Mouse (Mus musculus) E14TG2a.4 (cell line): ENCODE results near the gene Crtc2.
A peak's percentile ranks its signal among the peaks of the same experiment; 100 is the strongest.
"Not testable (repeated sequence)": the region's sequence is repeated elsewhere in the genome, so short reads cannot be mapped to it uniquely, and the experiment has no call there.

ENCODE experiments used
- H3K27me3 ChIP-seq: 2 replicates; pipeline ENCODE4 v1.6.1; 2014; ENCODE audit warnings: low read length, control low read depth; ENCODE audit not compliant: insufficient read depth
- H3K36me3 ChIP-seq: 2 replicates; pipeline ENCODE4 v1.6.1; 2014; ENCODE audit warnings: low read length, control low read depth; ENCODE audit not compliant: insufficient read depth
- H3K4me1 ChIP-seq: replicated peaks from 2 replicates; pipeline ENCODE4 v1.6.1; 2014; ENCODE audit warnings: low read depth, low read length, control low read depth
- H3K4me3 ChIP-seq: replicated peaks from 2 replicates; pipeline ENCODE4 v1.5.1; 2014; ENCODE audit warnings: mild to moderate bottlenecking, low read length
- H3K9me3 ChIP-seq: 2 replicates; pipeline ENCODE4 v1.6.1; 2014; ENCODE audit warnings: low read length, control low read depth
- CTCF ChIP-seq: conservative IDR thresholded peaks from 2 replicates; pipeline ENCODE4 v1.5.1; 2014; ENCODE audit warnings: low read length
- NANOG ChIP-seq: IDR thresholded peaks from 2 replicates; pipeline ENCODE4 v1.6.1; 2014; ENCODE audit warnings: borderline replicate concordance, low read length, mixed read lengths
- POU5F1 ChIP-seq: IDR thresholded peaks from 2 replicates; pipeline ENCODE4 v1.6.1; 2014; ENCODE audit warnings: low read length, borderline replicate concordance

Gene Crtc2

DNA sequence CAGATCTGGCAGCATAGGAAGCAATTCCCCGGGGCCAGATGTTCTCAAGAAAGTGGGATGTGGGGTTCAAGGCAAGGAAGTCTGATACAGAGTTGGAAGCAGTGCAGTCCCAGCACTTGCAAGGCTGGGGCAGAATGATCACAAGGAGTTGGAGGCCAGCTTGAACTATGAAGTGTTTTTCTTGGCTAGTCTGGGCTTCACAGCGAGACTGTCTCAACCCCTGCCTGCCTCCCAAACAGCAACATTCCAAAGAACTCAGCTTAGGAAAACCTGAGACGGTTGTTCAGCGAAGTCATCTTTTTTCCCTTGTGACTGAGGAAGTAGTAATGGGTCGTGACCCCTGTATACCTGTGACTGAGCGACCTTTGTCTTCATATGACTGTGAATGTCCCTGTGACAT is 3.2 kb upstream of the Crtc2 start:
- TF ChIP-seq CTCF (no peak), NANOG (no peak), POU5F1 (no peak)
- Histone ChIP-seq H3K9me3 (no peaks in the 10 kb centered on the region), H3K4me1 (peaks cover 43% of the 10 kb centered on the region), H3K36me3 (peaks cover 33% of the 10 kb centered on the region), H3K4me3 (no peak overlapping the region), H3K27me3 (no peaks in the 10 kb centered on the region)

GRCm38 (mm10) chr3:90251731-90252226 is 2.2 kb upstream of the Crtc2 start:
- peaks cover 43% of the 10 kb centered on the region for H3K36me3 ChIP-seq
- H3K9me3 ChIP-seq, H3K4me3 ChIP-seq, H3K27me3 ChIP-seq: not testable (repeated sequence)
- peaks cover 45% of the 10 kb centered on the region for H3K4me1 ChIP-seq

- not testable (repeated sequence) for H3K27me3 ChIP-seq, H3K4me3 ChIP-seq, H3K9me3 ChIP-seq
- peaks cover 52% of the 10 kb centered on the region for H3K36me3 ChIP-seq
- peaks cover 45% of the 10 kb centered on the region for H3K4me1 ChIP-seq
These were observed 1.3 kb upstream of the Crtc2 start for GRCm38 (mm10) chr3:90252659-90253058.

- H3K36me3 ChIP-seq: peaks cover 57% of the 10 kb centered on the region
- not testable (repeated sequence) for H3K9me3 ChIP-seq, H3K27me3 ChIP-seq, H3K4me3 ChIP-seq
- peaks cover 43% of the 10 kb centered on the region for H3K4me1 ChIP-seq
These were observed 789 bp upstream of the Crtc2 start for GRCm38 (mm10) chr3:90253174-90253573.

DNA sequence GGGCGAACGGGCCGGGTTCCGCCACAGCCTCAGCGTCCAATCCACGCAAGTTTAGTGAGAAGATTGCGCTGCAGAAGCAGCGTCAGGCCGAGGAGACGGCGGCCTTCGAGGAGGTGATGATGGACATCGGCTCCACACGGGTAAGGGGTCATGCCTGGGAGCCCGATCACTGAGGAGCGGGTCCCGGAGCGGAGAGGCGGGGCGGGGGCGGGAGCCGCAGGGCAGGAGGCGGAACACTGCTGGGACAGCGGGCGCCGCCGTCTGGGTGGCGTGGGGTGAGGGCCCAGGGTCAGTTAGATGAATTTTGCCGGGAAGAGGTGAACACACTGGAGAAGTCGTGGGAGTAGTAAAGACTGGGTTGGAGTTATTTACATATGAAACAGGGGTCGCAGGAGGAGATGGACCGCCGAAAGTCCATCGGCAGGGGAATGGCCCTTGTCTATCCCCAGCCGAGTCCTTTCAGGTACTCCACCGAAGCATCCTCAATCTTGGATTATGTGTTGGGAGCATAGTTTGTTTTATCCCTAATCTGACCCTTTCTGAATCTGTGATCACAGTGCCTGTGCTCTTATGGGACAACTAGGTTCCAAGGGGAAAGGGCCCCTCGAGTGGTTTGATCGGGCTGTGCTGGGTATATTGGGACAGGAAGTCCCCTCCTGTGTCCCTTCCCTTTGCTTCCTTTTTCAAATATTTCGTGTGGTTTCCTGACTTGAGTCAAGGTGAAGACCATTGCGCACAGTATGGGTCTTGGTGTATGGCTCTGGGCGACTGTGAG is 643 bp downstream of the Crtc2 start:
- TF ChIP-seq NANOG (no peak), POU5F1 (no peak)
- peaks cover 32% of the 10 kb centered on the region for H3K4me1 ChIP-seq
- peak overlapping the region; percentile 98 for H3K4me3 ChIP-seq
- no peaks in the 10 kb centered on the region for H3K9me3 ChIP-seq
- no peaks in the 10 kb centered on the region for H3K27me3 ChIP-seq
- peaks cover 67% of the 10 kb centered on the region for H3K36me3 ChIP-seq

DNA sequence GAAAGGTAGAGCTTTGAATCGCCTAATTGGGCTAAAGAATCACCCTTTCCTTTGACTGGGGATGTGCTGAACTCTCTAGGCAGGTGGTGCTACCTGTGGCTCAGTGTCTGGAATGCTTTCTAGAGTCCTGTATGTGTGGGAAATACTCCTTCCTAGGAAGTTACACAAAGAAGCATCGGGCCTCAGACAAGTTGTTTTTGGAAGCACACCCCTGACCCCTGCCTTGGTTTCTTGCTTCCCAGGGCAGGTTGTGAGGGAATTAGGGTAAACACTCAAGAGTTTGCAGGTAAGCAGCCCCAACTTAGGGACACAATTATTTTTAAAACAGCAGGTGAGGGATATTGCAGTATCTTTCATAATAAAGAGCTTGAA is 1.2 kb downstream of the Crtc2 start:
- Histone ChIP-seq H3K27me3 (no peaks in the 10 kb centered on the region), H3K4me3 (peak overlapping the region; percentile 98), H3K36me3 (peaks cover 68% of the 10 kb centered on the region), H3K4me1 (peaks cover 27% of the 10 kb centered on the region), H3K9me3 (no peaks in the 10 kb centered on the region)
- TF ChIP-seq NANOG (no peak), CTCF (no peak), POU5F1 (no peak)

GRCm38 (mm10) chr3:90255784-90256353 is 1.9 kb downstream of the Crtc2 start:
- Histone ChIP-seq H3K4me3 (no peak overlapping the region), H3K27me3 (no peaks in the 10 kb centered on the region), H3K4me1 (peaks cover 27% of the 10 kb centered on the region), H3K9me3 (no peaks in the 10 kb centered on the region), H3K36me3 (peaks cover 68% of the 10 kb centered on the region)
- TF ChIP-seq NANOG (no peak), POU5F1 (no peak), CTCF (no peak)

DNA sequence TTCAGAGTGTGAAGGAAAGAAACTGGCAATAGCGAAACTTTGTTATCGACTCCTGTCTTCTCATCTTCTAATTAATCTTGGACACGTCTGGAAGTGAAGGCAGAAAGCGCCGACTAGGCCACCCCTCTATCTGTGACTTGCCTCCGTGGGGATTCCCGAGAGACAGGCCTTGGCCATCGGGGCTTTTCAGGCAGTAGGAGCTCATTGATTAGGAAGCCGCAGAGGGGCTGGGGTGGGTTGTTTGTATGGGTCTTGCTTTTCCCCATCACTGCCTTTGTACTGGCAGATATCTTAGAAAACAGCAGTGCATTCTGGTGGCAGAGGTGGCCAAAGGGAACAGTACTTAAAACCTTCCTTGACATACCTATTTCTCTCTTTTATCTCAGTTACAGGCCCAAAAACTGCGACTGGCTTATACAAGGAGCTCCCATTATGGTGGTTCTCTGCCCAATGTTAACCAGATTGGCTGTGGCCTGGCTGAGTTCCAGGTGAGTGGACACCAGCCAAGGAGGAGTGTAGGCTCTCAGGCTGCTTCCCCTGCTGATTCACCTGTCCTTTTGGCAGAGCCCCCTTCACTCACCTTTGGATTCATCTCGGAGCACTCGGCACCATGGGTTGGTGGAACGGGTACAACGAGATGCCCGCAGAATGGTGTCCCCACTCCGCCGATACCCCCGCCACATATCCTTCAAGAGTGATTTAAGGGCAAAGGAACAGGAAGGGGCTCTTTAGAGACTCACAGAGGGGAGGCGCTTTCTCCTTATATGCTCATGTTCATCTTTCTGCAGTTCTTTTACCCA is 3.0 kb downstream of the Crtc2 start:
- Histone ChIP-seq H3K36me3 (peaks cover 68% of the 10 kb centered on the region), H3K9me3 (no peaks in the 10 kb centered on the region), H3K4me1 (peaks cover 27% of the 10 kb centered on the region), H3K4me3 (no peak overlapping the region), H3K27me3 (no peaks in the 10 kb centered on the region)
- TF ChIP-seq CTCF (no peak), POU5F1 (no peak), NANOG (no peak)

GRCm38 (mm10) chr3:90258521-90258920 is 4.6 kb downstream of the Crtc2 start:
- peaks cover 78% of the 10 kb centered on the region for H3K36me3 ChIP-seq
- TF ChIP-seq NANOG (no peak), CTCF (no peak), POU5F1 (no peak)
- H3K4me1 ChIP-seq: peaks cover 27% of the 10 kb centered on the region
- no peak overlapping the region for H3K4me3 ChIP-seq
- no peaks in the 10 kb centered on the region for H3K27me3 ChIP-seq
- H3K9me3 ChIP-seq: no peaks in the 10 kb centered on the region
